Comparison of ENCODE assay signal across 22 mouse cellular contexts in the genomic region with DNA sequence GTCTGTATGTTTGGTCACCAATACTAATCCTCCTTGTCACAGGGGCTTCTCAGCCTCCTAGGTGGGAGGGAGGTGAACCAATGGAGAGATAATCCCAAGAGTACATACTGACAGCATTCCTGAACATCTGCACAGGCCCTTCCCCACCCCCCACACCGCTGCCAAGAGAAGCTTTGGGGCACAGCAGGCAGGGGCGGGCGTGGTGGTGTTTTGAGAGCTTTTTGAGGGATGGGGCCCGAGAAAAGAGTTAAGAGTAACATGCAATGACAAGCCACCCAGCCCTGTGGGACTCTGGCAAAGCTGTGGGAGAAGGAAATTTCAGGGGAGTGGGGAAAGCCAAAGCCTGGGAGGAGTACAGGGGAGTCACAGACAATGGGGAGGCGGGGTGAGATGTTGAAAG. TPM values are rescaled to one million over a fixed set of nuclear protein-coding genes. Genes with fewer than 3 reads are reported as not detected.
DNase-seq lines count a peak whose midpoint lies in the region; ATAC-seq lines count a peak whose summit lies in the region.
"Had no signal": no experiment of that assay in that cellular context is flagged by ENCODE, and none has a peak within 500 bp of the region (broad histone marks: within the 10 kb centered on the region; RNA-seq: fewer than 3 reads in every experiment).

No protein-coding gene starts in this region.

- no peaks in the 10 kb centered on the region for H3K36me3 ChIP-seq in limb, embryonic 15.5 days
- no peaks in the 10 kb centered on the region for H3K36me3 ChIP-seq in limb, embryonic 10.5 days
- no peaks in the 10 kb centered on the region for H3K36me3 ChIP-seq in embryonic facial prominence, embryonic 11.5 days (replicated peaks; ENCODE audit: control insufficient read depth, insufficient read depth, low read depth, low read length)
- no peaks in the 10 kb centered on the region for H3K36me3 ChIP-seq in stomach, embryonic 14.5 days (ENCODE audit: control insufficient read depth, insufficient read depth, low read length)
- H3K36me3 ChIP-seq: forebrain, embryonic 12.5 days; heart, embryonic 12.5 days; hindbrain, embryonic 10.5 days; hindbrain, embryonic 15.5 days had no signal

- H3K4me3 ChIP-seq in limb, embryonic 15.5 days, result no peak overlapping the region
- no peak overlapping the region for H3K4me3 ChIP-seq in limb, embryonic 10.5 days
- H3K4me3 ChIP-seq in embryonic facial prominence, embryonic 11.5 days (ENCODE audit: low read depth, low read length), result no peak overlapping the region
- H3K4me3 ChIP-seq in stomach, embryonic 14.5 days (ENCODE audit: low read depth, low read length), result no peak overlapping the region
- H3K4me3 ChIP-seq: forebrain, embryonic 12.5 days; heart, embryonic 12.5 days; hindbrain, embryonic 10.5 days; hindbrain, embryonic 15.5 days had no signal

- H3K27me3 ChIP-seq in limb, embryonic 15.5 days, result peaks cover 62% of the 10 kb centered on the region
- H3K27me3 ChIP-seq in limb, embryonic 10.5 days (ENCODE audit: low read depth, poor library complexity, severe bottlenecking), result peaks cover 92% of the 10 kb centered on the region
- H3K27me3 ChIP-seq in embryonic facial prominence, embryonic 11.5 days (ENCODE audit: control insufficient read depth, insufficient read depth, low read length), result peaks cover 4% of the 10 kb centered on the region
- H3K27me3 ChIP-seq in stomach, embryonic 14.5 days (ENCODE audit: control insufficient read depth, insufficient read depth, low read length), result no peaks in the 10 kb centered on the region

- H3K9ac ChIP-seq in limb, embryonic 15.5 days, result no peak overlapping the region
- H3K9ac ChIP-seq in embryonic facial prominence, embryonic 11.5 days (replicated peaks; ENCODE audit: low read length), result no peak overlapping the region
- no peak overlapping the region for H3K9ac ChIP-seq in stomach, embryonic 14.5 days (replicated peaks; ENCODE audit: low read depth, low read length)
- H3K9ac ChIP-seq: forebrain, embryonic 12.5 days; forebrain, postnatal 0 days; heart, embryonic 12.5 days; hindbrain, embryonic 15.5 days had no signal

- no peaks in the 10 kb centered on the region for H3K9me3 ChIP-seq in limb, embryonic 15.5 days
- no peaks in the 10 kb centered on the region for H3K9me3 ChIP-seq in limb, embryonic 10.5 days (replicated peaks)
- H3K9me3 ChIP-seq in embryonic facial prominence, embryonic 11.5 days (replicated peaks; ENCODE audit: control insufficient read depth, low read length), result no peaks in the 10 kb centered on the region
- no peaks in the 10 kb centered on the region for H3K9me3 ChIP-seq in stomach, embryonic 14.5 days (ENCODE audit: control insufficient read depth, low read depth, low read length)
- H3K9me3 ChIP-seq: forebrain, embryonic 12.5 days; heart, embryonic 12.5 days; hindbrain, embryonic 10.5 days; hindbrain, embryonic 15.5 days had no signal

- H3K4me2 ChIP-seq in limb, embryonic 15.5 days, result no peak overlapping the region
- H3K4me2 ChIP-seq in embryonic facial prominence, embryonic 11.5 days (ENCODE audit: low read depth, low read length), result no peak overlapping the region
- H3K4me2 ChIP-seq in stomach, embryonic 14.5 days (replicated peaks; ENCODE audit: low read depth, low read length), result no peak overlapping the region
- H3K4me2 ChIP-seq: forebrain, embryonic 12.5 days; heart, embryonic 12.5 days; hindbrain, embryonic 15.5 days had no signal

- H3K27ac ChIP-seq in limb, embryonic 15.5 days, result 0 out of 2 replicates have a peak overlapping the region, but pooled peaks have one; percentile 43
- H3K27ac ChIP-seq in limb, embryonic 10.5 days, result no peak overlapping the region
- no peak overlapping the region for H3K27ac ChIP-seq in embryonic facial prominence, embryonic 11.5 days (replicated peaks; ENCODE audit: low read depth, low read length)
- H3K27ac ChIP-seq in stomach, embryonic 14.5 days (ENCODE audit: low read length), result no peak overlapping the region
- H3K27ac ChIP-seq: forebrain, embryonic 12.5 days; hindbrain, embryonic 10.5 days; hindbrain, embryonic 15.5 days had no signal

- DNase-seq in embryo, embryonic 9.5 days (ENCODE audit: extremely low spot score), result peak; percentile 1
- no peak for DNase-seq in embryo, embryonic 10.5 days (ENCODE audit: low spot score)
- DNase-seq in limb, embryonic 10.5 days (ENCODE audit: low spot score), result no peak
- peak; percentile 9 for DNase-seq in embryonic facial prominence, embryonic 11.5 days (ENCODE audit: low spot score)
- DNase-seq in right cerebral cortex, postnatal 14 days, result no peak
- DNase-seq in lung, adult 18-20 months, result no peak
- DNase-seq: adrenal gland, postnatal 14 days; B cell, adult 2 months; cerebellum, adult 11-12 months; cerebellum, adult 9-10 months; cerebellum, postnatal 36 days; forebrain, postnatal 0 days; gastrocnemius, postnatal 14 days had no signal

- peaks cover 8% of the 10 kb centered on the region for H3K4me1 ChIP-seq in limb, embryonic 15.5 days
- H3K4me1 ChIP-seq in limb, embryonic 10.5 days, result peaks cover 11% of the 10 kb centered on the region
- H3K4me1 ChIP-seq in embryonic facial prominence, embryonic 11.5 days (ENCODE audit: control insufficient read depth, insufficient read depth, low read length), result no peaks in the 10 kb centered on the region
- H3K4me1 ChIP-seq in stomach, embryonic 14.5 days (ENCODE audit: control insufficient read depth, insufficient read depth, low read length), result 0 out of 2 replicates have a peak, but pooled peaks cover 4% of the 10 kb centered on the region

- no peak for ATAC-seq in limb, embryonic 15.5 days (ENCODE audit: insufficient number of reproducible peaks, low FRiP score, low TSS enrichment, low read depth)
- ATAC-seq in embryonic facial prominence, embryonic 11.5 days (replicated peaks; ENCODE audit: insufficient number of reproducible peaks, low FRiP score, low TSS enrichment, low read depth), result no peak
- peak; percentile 25; the same call in 1 of the 2 replicates for ATAC-seq in stomach, embryonic 14.5 days (ENCODE audit: insufficient number of reproducible peaks, insufficient read depth, low FRiP score, low read depth)
- ATAC-seq: activated CD4-positive, CD25-positive, alpha-beta regulatory T cell, adult 4 months; forebrain, postnatal 0 days; Patski had no signal

- WGBS in limb, embryonic 15.5 days, result 9% methylated on average over 5 of the region's 5 CpGs
- 18% methylated on average over 5 of the region's 5 CpGs for WGBS in limb, embryonic 10.5 days
- WGBS in embryonic facial prominence, embryonic 11.5 days, result 12% methylated on average over 5 of the region's 5 CpGs
- WGBS in stomach, embryonic 14.5 days, result 16% methylated on average over 5 of the region's 5 CpGs

RNA-seq across cellular contexts. Expression of a gene that starts 3.7 kb away (rescaled TPM):
- polyA plus RNA-seq in limb, embryonic 15.5 days (2015; fragmentation: Nextera tagmentation; extraction: Ambion mirVana), result 1,050 and 1,170 TPM in 2 replicates
- polyA plus RNA-seq in limb, embryonic 10.5 days (2016; fragmentation: Nextera tagmentation; extraction: Ambion mirVana), result 0.59 and 0.96 TPM in 2 replicates
- polyA plus RNA-seq in embryonic facial prominence, embryonic 11.5 days (2014; fragmentation: Nextera tagmentation; extraction: Ambion mirVana), result 1.3 and 1.7 TPM in 2 replicates
- polyA plus RNA-seq in stomach, embryonic 14.5 days (2014; fragmentation: Nextera tagmentation; extraction: Ambion mirVana), result 1.4 and 1.9 TPM in 2 replicates
- polyA plus RNA-seq: activated CD4-positive, CD25-positive, alpha-beta regulatory T cell, adult 4 months; Patski had no signal

RNA-seq across cellular contexts. Expression of a gene that starts 15.2 kb away (rescaled TPM):
- polyA plus RNA-seq in limb, embryonic 15.5 days (2015; fragmentation: Nextera tagmentation; extraction: Ambion mirVana), result 151 and 157 TPM in 2 replicates
- polyA plus RNA-seq in limb, embryonic 10.5 days (2016; fragmentation: Nextera tagmentation; extraction: Ambion mirVana), result not detected in 2 replicates
- polyA plus RNA-seq in embryonic facial prominence, embryonic 11.5 days (2014; fragmentation: Nextera tagmentation; extraction: Ambion mirVana), result not detected in 2 replicates
- polyA plus RNA-seq in stomach, embryonic 14.5 days (2014; fragmentation: Nextera tagmentation; extraction: Ambion mirVana), result 0.13 and 0.14 TPM in 2 replicates
- polyA plus RNA-seq: activated CD4-positive, CD25-positive, alpha-beta regulatory T cell, adult 4 months; forebrain, embryonic 12.5 days; heart, embryonic 12.5 days; hindbrain, embryonic 10.5 days; Patski had no signal

RNA-seq across cellular contexts. Expression of a gene that starts 36.3 kb away (rescaled TPM):
- 0.87 and 1.2 TPM in 2 replicates for polyA plus RNA-seq in limb, embryonic 15.5 days (2015; fragmentation: Nextera tagmentation; extraction: Ambion mirVana)
- polyA plus RNA-seq in limb, embryonic 10.5 days (2016; fragmentation: Nextera tagmentation; extraction: Ambion mirVana), result not detected in 2 replicates
- polyA plus RNA-seq in embryonic facial prominence, embryonic 11.5 days (2014; fragmentation: Nextera tagmentation; extraction: Ambion mirVana), result not detected in 2 replicates
- polyA plus RNA-seq in stomach, embryonic 14.5 days (2014; fragmentation: Nextera tagmentation; extraction: Ambion mirVana), result not detected in 2 replicates
- polyA plus RNA-seq: activated CD4-positive, CD25-positive, alpha-beta regulatory T cell, adult 4 months; forebrain, embryonic 12.5 days; heart, embryonic 12.5 days; heart, embryonic 16.5 days; hindbrain, embryonic 10.5 days; Patski had no signal

RNA-seq across cellular contexts. Expression of a gene that starts 38.4 kb away (rescaled TPM):
- polyA plus RNA-seq in limb, embryonic 15.5 days (2015; fragmentation: Nextera tagmentation; extraction: Ambion mirVana), result 0.14 TPM in 1 of 2 replicates, not detected in the other
- not detected in 2 replicates for polyA plus RNA-seq in limb, embryonic 10.5 days (2016; fragmentation: Nextera tagmentation; extraction: Ambion mirVana)
- polyA plus RNA-seq in embryonic facial prominence, embryonic 11.5 days (2014; fragmentation: Nextera tagmentation; extraction: Ambion mirVana), result not detected in 2 replicates
- not detected in 2 replicates for polyA plus RNA-seq in stomach, embryonic 14.5 days (2014; fragmentation: Nextera tagmentation; extraction: Ambion mirVana)
- polyA plus RNA-seq: activated CD4-positive, CD25-positive, alpha-beta regulatory T cell, adult 4 months; forebrain, embryonic 12.5 days; forebrain, postnatal 0 days; heart, embryonic 12.5 days; heart, embryonic 16.5 days; hindbrain, embryonic 10.5 days; hindbrain, embryonic 15.5 days; Patski had no signal

RNA-seq across cellular contexts. Expression of a gene that starts 52.1 kb away (rescaled TPM):
- polyA plus RNA-seq in limb, embryonic 15.5 days (2015; fragmentation: Nextera tagmentation; extraction: Ambion mirVana), result 0.09 TPM in 1 of 2 replicates, not detected in the other
- not detected in 2 replicates for polyA plus RNA-seq in limb, embryonic 10.5 days (2016; fragmentation: Nextera tagmentation; extraction: Ambion mirVana)
- polyA plus RNA-seq in embryonic facial prominence, embryonic 11.5 days (2014; fragmentation: Nextera tagmentation; extraction: Ambion mirVana), result not detected in 2 replicates
- not detected in 2 replicates for polyA plus RNA-seq in stomach, embryonic 14.5 days (2014; fragmentation: Nextera tagmentation; extraction: Ambion mirVana)
- polyA plus RNA-seq: activated CD4-positive, CD25-positive, alpha-beta regulatory T cell, adult 4 months; heart, embryonic 12.5 days; heart, embryonic 16.5 days; hindbrain, embryonic 10.5 days; Patski had no signal

Comparison
In these comparisons a context has a peak if more than half of its experiments do, and no peak if none do; other contexts are left out.
1. DNase-seq: peak in embryo, embryonic 9.5 days (single experiment) and embryonic facial prominence, embryonic 11.5 days (single experiment); none in embryo, embryonic 10.5 days (single experiment), limb, embryonic 10.5 days (single experiment), right cerebral cortex, postnatal 14 days (single experiment) and lung, adult 18-20 months (0 of 2).
2. RNA of a gene that starts 3.7 kb away (polyA plus RNA-seq): 1,050 to 1,170 TPM in limb, embryonic 15.5 days; 1.4 to 1.9 TPM in stomach, embryonic 14.5 days, 1.3 to 1.7 TPM in embryonic facial prominence, embryonic 11.5 days and 0.59 to 0.96 TPM in limb, embryonic 10.5 days; every median in the first group is over 100 times any median in the second.
3. RNA of a gene that starts 15.2 kb away (polyA plus RNA-seq): 151 to 157 TPM in limb, embryonic 15.5 days; 0.13 to 0.14 TPM in stomach, embryonic 14.5 days, not detected in limb, embryonic 10.5 days and not detected in embryonic facial prominence, embryonic 11.5 days; every median in the first group is over 100 times any median in the second.